Mouse (Mus musculus): ENCODE results near the gene Nts.
"Not testable (repeated sequence)": the region's sequence is repeated elsewhere in the genome, so short reads cannot be mapped to it uniquely, and the experiment has no call there.

Gene Nts

DNA sequence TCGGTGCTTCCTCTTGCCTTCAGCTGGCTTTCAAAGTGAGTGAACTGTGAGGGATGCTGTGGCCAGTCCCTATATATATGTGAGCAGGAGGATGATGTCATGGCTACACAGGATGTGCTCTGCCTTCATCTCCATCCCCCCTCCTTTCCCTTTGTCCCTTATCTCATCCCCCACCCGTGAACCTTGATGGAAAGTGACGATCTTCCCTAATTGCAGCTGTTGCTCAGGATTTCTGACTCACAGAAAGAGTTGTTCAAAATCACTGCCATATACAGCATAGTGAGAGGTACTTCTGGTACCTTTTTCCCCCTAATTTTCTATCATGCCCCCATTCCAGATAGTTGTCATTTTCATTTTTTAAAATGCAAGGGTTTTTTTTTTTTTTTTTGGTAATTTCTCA, at the start of gene Nts:
Gene Nts (minus strand): TSS at position 101 of the 400 bp plus-strand sequence.
- in situ Hi-C loops (cut with MboI; ENCODE audit: low pct_unique_long_range_greater_than_20kb in 1 of 2, low sequenced_read_pairs in 2 of 2, unreplicated experiment in 1 of 2), result loop anchor here (25.0 kb wide), 1 partner anchor 347 kb away; no protein-coding TSS in a partner anchor

DNA sequence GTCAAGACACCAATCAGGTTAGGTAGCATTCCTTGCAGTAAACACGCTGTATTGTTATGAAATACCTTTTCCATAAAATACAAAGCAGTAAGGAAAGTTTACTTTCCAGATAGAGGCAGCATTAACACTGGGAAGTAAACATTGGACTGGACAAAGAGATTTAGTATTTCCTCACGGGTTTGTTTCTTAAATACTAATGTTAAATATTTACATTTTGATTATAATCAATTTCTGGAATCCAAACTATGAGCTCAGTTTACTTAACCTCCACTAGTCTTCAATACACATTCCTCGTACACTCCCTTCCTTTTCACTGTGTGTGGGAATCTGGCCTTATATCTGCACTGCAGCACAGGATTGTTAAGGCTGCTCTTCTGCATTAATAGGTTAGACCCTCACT, 37.6 kb upstream of the Nts start:
- in situ Hi-C loops (cut with MboI; ENCODE audit: low pct_unique_long_range_greater_than_20kb in 1 of 2, low sequenced_read_pairs in 2 of 2, unreplicated experiment in 1 of 2), result no loop called here

DNA sequence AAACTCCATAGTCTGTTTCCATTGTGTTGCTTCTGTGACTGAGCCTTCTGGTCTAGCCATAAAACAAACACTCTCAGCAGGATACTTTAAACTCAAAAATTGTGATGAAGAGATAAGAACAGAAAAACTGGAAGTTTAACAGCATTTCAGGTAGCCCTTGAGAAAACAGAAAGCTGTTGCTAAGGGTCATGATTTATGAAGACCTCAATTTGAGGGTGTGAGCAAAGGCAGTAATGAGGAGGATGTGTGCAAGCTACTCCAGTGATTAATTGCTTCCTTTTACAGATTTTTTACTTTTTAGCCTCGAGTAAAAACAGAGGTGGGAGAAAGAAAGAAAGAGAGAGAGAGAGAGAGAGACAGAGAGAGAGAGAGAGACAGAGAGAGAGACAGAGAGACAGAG, 23.9 kb upstream of the Nts start:
- in situ Hi-C loops (cut with MboI; ENCODE audit: low pct_unique_long_range_greater_than_20kb in 1 of 2, low sequenced_read_pairs in 2 of 2, unreplicated experiment in 1 of 2), result no loop called here

DNA sequence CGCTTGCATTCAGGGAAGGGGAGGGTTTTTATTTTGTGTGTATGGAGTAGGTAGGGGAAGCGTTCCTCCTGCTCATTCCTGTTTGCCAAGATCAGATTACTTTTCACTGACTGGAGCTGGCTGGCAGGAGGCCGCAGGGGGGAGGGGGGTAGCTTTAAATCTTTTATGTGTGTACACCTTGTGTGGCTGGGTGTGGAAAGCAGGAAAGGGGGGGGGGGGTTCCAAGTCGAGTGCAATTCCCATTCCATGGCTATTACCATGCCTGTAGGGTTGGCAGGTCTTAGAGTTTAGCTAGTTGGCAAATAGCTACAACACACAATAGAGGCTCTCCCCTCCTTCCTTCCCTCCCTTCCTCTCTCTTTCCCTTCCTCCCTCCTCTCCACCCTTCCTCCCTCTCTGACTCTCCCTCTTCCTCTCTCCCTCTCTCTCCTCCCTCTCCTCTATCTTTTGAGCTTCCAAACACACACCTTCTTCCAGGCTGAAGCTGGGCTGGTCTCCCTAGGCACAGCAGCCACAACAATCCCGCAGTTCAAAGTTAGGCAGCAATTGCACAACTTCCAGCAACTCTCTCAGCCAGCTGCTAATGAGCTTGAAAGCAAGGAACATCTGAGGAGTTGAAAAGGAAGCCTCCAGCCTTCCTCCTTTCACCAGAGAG, 21.6 kb upstream of the Nts start, which contains the start of gene Rassf9:
Gene Rassf9 (plus strand): TSS at position 416 of the 655 bp plus-strand sequence.
- in situ Hi-C loops (cut with MboI; ENCODE audit: low pct_unique_long_range_greater_than_20kb in 1 of 2, low sequenced_read_pairs in 2 of 2, unreplicated experiment in 1 of 2), result no loop called here

DNA sequence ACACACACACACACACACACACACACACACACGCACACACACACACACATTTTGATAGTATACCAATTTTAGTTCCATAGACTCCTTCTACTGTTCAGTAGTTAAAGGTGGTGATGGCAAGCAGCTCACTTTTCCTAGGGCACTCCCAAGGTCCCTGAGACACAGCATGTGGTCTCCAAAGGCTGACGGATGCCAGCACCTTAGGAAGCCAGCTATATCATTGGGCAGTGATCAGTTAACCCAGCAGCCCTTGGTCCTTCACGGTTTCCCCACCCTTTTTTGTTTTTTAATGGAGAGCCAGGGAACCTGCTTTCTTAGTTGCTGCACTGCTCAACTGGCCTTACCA, 21.1 kb upstream of the Nts start:
- in situ Hi-C loops (cut with MboI; ENCODE audit: low pct_unique_long_range_greater_than_20kb in 1 of 2, low sequenced_read_pairs in 2 of 2, unreplicated experiment in 1 of 2), result no loop called here

DNA sequence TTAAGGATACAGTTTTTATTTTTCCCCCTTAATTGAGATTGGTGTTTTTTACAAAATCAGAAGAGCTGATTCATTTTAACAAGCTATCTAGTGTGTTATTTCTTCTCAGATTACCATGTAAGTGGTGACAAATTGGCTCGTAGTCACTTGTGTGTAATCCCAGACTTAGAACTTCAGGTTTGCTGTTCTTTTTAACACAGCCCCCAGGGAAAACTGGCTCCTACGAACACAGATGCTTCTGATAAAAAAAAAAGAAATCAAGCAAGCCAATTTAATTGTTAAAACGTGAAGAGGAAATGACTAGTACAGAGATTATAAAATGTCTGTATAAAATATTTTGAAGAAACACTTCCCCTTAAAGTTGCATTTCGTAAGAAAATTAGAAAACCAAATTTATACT, 17.1 kb upstream of the Nts start:
- in situ Hi-C loops (cut with MboI; ENCODE audit: low pct_unique_long_range_greater_than_20kb in 1 of 2, low sequenced_read_pairs in 2 of 2, unreplicated experiment in 1 of 2), result no loop called here

DNA sequence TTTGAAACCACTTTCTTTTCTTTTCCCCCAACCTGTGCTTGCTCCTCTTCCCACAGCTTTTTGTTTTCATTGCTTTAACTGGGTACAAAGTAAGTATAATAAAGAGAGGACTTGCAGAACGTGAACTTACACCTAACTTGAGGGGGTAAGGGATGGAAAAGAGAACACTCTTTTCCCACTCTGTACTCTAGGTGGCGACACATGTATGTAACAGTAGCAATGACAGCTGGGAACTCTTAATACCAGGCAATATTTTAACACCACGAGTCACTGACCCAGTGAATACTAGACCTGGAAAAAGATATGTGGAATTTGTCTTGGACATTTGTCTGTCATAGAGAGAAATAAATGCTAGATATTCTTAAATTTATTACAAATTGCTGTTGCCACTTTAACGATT, 8.5 kb upstream of the Nts start:
- in situ Hi-C loops (cut with MboI; ENCODE audit: low pct_unique_long_range_greater_than_20kb in 1 of 2, low sequenced_read_pairs in 2 of 2, unreplicated experiment in 1 of 2), result loop anchor here (25.0 kb wide), 1 partner anchor 339 kb away; no protein-coding TSS in a partner anchor

DNA sequence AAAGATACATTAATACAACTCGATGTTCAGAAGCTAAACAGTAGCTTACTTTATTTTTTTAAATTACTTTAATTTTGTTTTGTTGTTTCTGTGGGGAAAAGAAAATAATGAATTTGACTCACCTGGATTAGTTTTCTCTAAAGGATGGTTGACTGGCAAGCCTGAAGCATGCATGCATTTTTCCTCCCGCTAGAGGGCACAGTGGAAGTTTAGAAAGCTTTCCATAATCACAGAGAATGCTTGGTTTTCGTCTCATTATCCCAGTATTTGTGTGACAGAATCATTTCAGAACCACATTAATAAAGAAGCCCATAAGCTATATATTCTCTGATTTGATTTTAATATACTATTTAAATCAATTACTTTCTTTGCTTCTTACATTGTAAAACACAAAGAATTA, 1.5 kb upstream of the Nts start:
- in situ Hi-C loops (cut with MboI; ENCODE audit: low pct_unique_long_range_greater_than_20kb in 1 of 2, low sequenced_read_pairs in 2 of 2, unreplicated experiment in 1 of 2), result loop anchor here (25.0 kb wide), 1 partner anchor 346 kb away; no protein-coding TSS in a partner anchor

DNA sequence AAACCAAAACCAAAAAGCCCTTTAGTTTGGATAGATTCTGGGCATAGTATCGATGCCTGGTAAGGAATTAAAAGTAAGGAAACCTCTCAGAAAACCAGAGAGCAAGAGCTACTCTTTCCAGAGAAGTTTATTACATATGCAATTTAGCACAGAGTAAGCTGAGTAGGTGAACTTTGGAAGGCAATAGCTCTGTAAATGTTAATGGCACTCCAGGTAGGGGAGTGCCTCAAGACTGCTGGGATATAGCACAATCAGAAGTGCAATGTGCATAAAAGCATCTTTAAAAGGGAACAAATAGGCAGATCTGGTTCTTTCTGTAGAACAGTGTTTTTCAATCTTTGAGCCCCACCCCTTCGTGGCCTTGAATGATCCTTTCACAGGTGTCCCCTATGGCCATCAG, 20.9 kb downstream of the Nts start:
- in situ Hi-C loops (cut with MboI; ENCODE audit: low pct_unique_long_range_greater_than_20kb in 1 of 2, low sequenced_read_pairs in 2 of 2, unreplicated experiment in 1 of 2), result no loop called here

DNA sequence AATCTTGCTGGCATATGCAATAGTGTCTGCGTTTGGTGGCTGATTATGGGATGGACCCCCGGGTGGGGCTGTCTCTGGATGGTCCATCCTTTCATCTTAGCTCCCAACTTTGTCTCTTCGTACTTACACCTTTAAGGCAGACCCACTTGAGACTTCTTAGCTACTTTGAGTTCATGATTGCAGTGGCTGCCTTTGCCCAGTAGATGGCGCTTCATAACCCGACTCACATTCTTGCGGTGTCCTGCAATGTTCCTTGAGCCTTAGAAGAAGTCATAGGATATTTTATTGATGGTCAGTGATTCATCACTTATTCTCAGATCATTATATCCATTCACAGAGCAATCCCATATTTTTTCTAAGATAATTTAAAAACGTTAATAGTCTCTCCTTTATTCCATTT, 38.5 kb downstream of the Nts start:
- in situ Hi-C loops (cut with MboI; ENCODE audit: low pct_unique_long_range_greater_than_20kb in 1 of 2, low sequenced_read_pairs in 2 of 2, unreplicated experiment in 1 of 2), result no loop called here

DNA sequence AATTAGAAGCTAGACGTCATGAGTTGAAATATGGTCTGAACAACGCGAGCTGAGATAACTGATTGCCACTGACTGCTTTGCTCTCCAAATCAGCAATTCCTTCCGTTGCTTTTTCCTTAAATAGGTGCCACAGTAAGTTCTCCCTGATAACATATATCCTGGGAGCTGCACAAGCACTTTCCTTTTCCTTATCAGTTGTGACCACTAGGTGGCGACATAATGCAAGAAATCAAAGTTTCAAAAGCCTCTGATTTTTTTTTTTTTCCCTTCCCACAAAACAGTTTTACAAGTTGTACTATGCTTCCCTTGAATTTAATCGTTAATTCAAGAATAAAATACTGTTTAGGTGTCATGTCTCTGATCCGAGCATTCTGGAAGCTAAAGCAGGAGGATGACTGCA, 40.8 kb downstream of the Nts start:
- in situ Hi-C loops (cut with MboI; ENCODE audit: low pct_unique_long_range_greater_than_20kb in 1 of 2, low sequenced_read_pairs in 2 of 2, unreplicated experiment in 1 of 2), result no loop called here

DNA sequence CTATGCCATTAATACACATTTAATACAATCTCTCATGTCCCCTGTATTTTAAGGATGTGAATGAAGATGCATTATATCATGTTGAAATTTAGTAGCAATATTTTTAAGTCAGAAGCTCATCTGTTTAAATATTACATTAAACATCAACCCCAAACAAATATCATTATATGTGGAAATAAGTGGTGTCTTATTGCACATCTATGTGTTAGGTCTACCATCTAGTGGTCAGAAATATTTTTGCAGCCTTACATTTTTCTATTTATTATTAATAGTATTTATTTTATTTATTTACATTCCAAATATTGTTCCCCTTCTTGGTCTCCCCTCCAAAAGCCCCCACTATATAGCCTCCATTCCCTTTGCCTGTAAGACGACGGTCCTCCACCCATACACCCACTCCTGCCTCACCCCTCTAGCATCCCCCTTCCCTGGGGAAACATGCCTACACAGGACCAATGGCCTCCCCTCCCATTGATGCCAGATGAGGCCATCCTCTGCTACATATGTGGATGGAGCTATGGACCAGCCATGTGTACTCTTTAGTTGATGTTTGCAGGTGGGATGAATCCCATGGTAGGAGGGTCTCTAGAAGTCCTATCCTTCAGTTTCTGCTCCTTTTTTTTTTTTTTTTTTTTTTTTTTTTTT, 45.3 kb downstream of the Nts start:
- in situ Hi-C loops (cut with MboI; ENCODE audit: low pct_unique_long_range_greater_than_20kb in 1 of 2, low sequenced_read_pairs in 2 of 2, unreplicated experiment in 1 of 2), result no loop called here

DNA sequence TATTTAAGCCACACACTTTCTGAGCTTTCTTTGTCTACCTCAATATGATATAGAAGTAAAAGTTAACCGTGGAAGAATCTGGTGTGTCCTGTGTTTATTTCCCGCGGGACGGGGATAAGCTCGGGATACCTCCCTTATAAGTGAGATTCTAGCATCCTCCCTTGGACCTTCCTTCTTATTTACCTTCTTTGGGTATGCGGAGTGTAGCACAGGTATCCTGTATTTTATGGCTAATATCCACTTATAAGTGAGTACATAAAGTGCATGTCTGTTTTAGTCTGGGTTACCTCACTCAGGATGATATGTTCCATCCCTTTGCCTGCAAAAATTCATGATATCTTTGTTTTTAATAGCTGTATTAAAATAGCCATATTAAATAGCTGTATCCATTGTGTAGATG, 54.8 kb downstream of the Nts start:
- in situ Hi-C loops (cut with MboI; ENCODE audit: low pct_unique_long_range_greater_than_20kb in 1 of 2, low sequenced_read_pairs in 2 of 2, unreplicated experiment in 1 of 2), result not testable (repeated sequence)

DNA sequence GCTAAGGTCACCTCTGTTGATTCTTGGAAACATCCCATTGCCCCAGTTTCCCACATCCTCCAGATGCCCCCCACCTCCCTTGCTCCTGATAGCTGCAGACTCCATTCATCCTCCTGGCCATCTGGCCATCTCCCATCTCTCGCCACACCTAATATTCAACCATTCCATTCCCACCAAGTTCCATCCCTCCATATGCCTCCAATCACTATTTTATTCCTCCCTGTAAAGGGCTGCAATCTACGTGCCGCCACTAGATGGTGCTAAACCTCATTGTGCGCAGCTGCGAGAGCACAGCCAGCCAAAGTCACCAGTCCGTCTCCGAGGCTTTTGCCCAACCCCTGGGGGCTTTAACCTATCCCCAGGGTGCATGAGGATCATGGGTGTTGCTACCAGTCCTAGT, 55.2 kb downstream of the Nts start:
- in situ Hi-C loops (cut with MboI; ENCODE audit: low pct_unique_long_range_greater_than_20kb in 1 of 2, low sequenced_read_pairs in 2 of 2, unreplicated experiment in 1 of 2), result not testable (repeated sequence)
